Mouse (Mus musculus): Measurements from ENCODE around the gene Sema6d. TPM values are rescaled to one million over a fixed set of nuclear protein-coding genes. Genes with fewer than 3 reads are reported as not detected.
A peak's percentile ranks its signal among the peaks of the same experiment; 100 is the strongest.

Gene Sema6d
- polyA plus RNA-seq, 1 experiment = 4.5 TPM

- H3K4me1 ChIP-seq (ENCODE audit: control insufficient read depth, insufficient read depth, low read length) = no peaks in the 10 kb centered on the region
- no peak for TF ChIP-seq POLR2A (IDR thresholded peaks at IDR 0.05; ENCODE audit: low read depth, low read length)
- no peak for TF ChIP-seq CTCF (IDR thresholded peaks at IDR 0.05; ENCODE audit: borderline replicate concordance, insufficient read depth, low read length)
- H3K4me3 ChIP-seq (ENCODE audit: insufficient read depth, low read length) = no peak overlapping the region
- H3K27ac ChIP-seq (ENCODE audit: insufficient read depth, low read length) = no peak overlapping the region
These were observed 354.4 kb downstream of the Sema6d start for GRCm38 (mm10) chr2:124444199-124444598.

- no peak overlapping the region for H3K4me3 ChIP-seq (ENCODE audit: insufficient read depth, low read length)
- H3K27ac ChIP-seq (ENCODE audit: insufficient read depth, low read length) = no peak overlapping the region
- no peaks in the 10 kb centered on the region for H3K4me1 ChIP-seq (ENCODE audit: control insufficient read depth, insufficient read depth, low read length)
- TF ChIP-seq CTCF (IDR thresholded peaks at IDR 0.05; ENCODE audit: borderline replicate concordance, insufficient read depth, low read length) (no peak), POLR2A (IDR thresholded peaks at IDR 0.05; ENCODE audit: low read depth, low read length) (no peak)
These were observed 366.1 kb downstream of the Sema6d start for GRCm38 (mm10) chr2:124455881-124456280.

GRCm38 (mm10) chr2:124456999-124457398 lies 367.2 kb downstream of the Sema6d start:
- no peaks in the 10 kb centered on the region for H3K4me1 ChIP-seq (ENCODE audit: control insufficient read depth, insufficient read depth, low read length)
- TF ChIP-seq CTCF (IDR thresholded peaks at IDR 0.05; ENCODE audit: borderline replicate concordance, insufficient read depth, low read length) (no peak), POLR2A (IDR thresholded peaks at IDR 0.05; ENCODE audit: low read depth, low read length) (no peak)
- H3K4me3 ChIP-seq (ENCODE audit: insufficient read depth, low read length) = no peak overlapping the region
- no peak overlapping the region for H3K27ac ChIP-seq (ENCODE audit: insufficient read depth, low read length)

GRCm38 (mm10) chr2:124458028-124458427 lies 368.3 kb downstream of the Sema6d start:
- no peak for TF ChIP-seq POLR2A (IDR thresholded peaks at IDR 0.05; ENCODE audit: low read depth, low read length)
- no peak for TF ChIP-seq CTCF (IDR thresholded peaks at IDR 0.05; ENCODE audit: borderline replicate concordance, insufficient read depth, low read length)
- H3K27ac ChIP-seq (ENCODE audit: insufficient read depth, low read length) = no peak overlapping the region
- no peak overlapping the region for H3K4me3 ChIP-seq (ENCODE audit: insufficient read depth, low read length)
- H3K4me1 ChIP-seq (ENCODE audit: control insufficient read depth, insufficient read depth, low read length) = no peaks in the 10 kb centered on the region

GRCm38 (mm10) chr2:124460956-124461355 lies 371.2 kb downstream of the Sema6d start:
- Histone ChIP-seq H3K4me1 (ENCODE audit: control insufficient read depth, insufficient read depth, low read length) (no peaks in the 10 kb centered on the region), H3K4me3 (ENCODE audit: insufficient read depth, low read length) (no peak overlapping the region), H3K27ac (ENCODE audit: insufficient read depth, low read length) (peak overlapping the region; percentile 45; the same call in 1 of the 2 replicates)
- no peak for TF ChIP-seq CTCF (IDR thresholded peaks at IDR 0.05; ENCODE audit: borderline replicate concordance, insufficient read depth, low read length)
- TF ChIP-seq POLR2A (IDR thresholded peaks at IDR 0.05; ENCODE audit: low read depth, low read length) = no peak

- Histone ChIP-seq H3K27ac (ENCODE audit: insufficient read depth, low read length) (peak overlapping the region; percentile 45), H3K4me3 (ENCODE audit: insufficient read depth, low read length) (no peak overlapping the region), H3K4me1 (ENCODE audit: control insufficient read depth, insufficient read depth, low read length) (no peaks in the 10 kb centered on the region)
- TF ChIP-seq POLR2A (IDR thresholded peaks at IDR 0.05; ENCODE audit: low read depth, low read length) = no peak
These were observed 371.6 kb downstream of the Sema6d start for GRCm38 (mm10) chr2:124461378-124461851.

- no peak overlapping the region for H3K4me3 ChIP-seq (ENCODE audit: insufficient read depth, low read length)
- H3K27ac ChIP-seq (ENCODE audit: insufficient read depth, low read length) = no peak overlapping the region
- no peaks in the 10 kb centered on the region for H3K4me1 ChIP-seq (ENCODE audit: control insufficient read depth, insufficient read depth, low read length)
- TF ChIP-seq CTCF (IDR thresholded peaks at IDR 0.05; ENCODE audit: borderline replicate concordance, insufficient read depth, low read length) = no peak
These were observed 375.5 kb downstream of the Sema6d start for GRCm38 (mm10) chr2:124465004-124465946.

GRCm38 (mm10) chr2:124467429-124467828 lies 377.7 kb downstream of the Sema6d start:
- TF ChIP-seq CTCF (IDR thresholded peaks at IDR 0.05; ENCODE audit: borderline replicate concordance, insufficient read depth, low read length) (no peak), POLR2A (IDR thresholded peaks at IDR 0.05; ENCODE audit: low read depth, low read length) (no peak)
- H3K27ac ChIP-seq (ENCODE audit: insufficient read depth, low read length) = no peak overlapping the region
- no peak overlapping the region for H3K4me3 ChIP-seq (ENCODE audit: insufficient read depth, low read length)
- no peaks in the 10 kb centered on the region for H3K4me1 ChIP-seq (ENCODE audit: control insufficient read depth, insufficient read depth, low read length)

- TF ChIP-seq POLR2A (IDR thresholded peaks at IDR 0.05; ENCODE audit: low read depth, low read length) = no peak
- TF ChIP-seq CTCF (IDR thresholded peaks at IDR 0.05; ENCODE audit: borderline replicate concordance, insufficient read depth, low read length) = no peak
- no peaks in the 10 kb centered on the region for H3K4me1 ChIP-seq (ENCODE audit: control insufficient read depth, insufficient read depth, low read length)
- no peak overlapping the region for H3K27ac ChIP-seq (ENCODE audit: insufficient read depth, low read length)
These were observed 380.7 kb downstream of the Sema6d start for GRCm38 (mm10) chr2:124470346-124471042.

More at GRCm38 (mm10) chr2:124470346-124471042, 380.7 kb downstream of the Sema6d start:
- no peak overlapping the region for H3K4me3 ChIP-seq (ENCODE audit: insufficient read depth, low read length)
